Mouse (Mus musculus): Measurements from ENCODE around the gene Sipa1.

Gene Sipa1

DNA sequence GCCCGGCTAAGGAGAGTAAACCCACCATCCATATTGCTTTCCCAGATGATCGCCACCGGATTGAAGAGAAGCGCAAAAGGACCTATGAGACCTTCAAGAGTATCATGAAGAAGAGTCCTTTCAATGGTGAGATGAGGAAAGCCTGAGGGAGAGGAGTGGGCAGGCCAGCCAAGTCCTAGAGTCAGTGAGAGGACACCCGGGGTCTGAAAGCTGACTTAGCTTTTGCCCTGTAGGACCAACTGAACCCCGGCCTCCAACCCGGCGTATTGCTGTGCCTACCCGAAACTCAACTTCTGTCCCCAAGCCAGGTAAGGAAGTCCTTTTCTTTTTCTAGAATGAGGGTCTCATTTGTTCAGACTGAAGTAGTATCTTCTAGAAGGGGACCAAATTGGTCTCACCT lies 18.2 kb downstream of the Sipa1 start:
- DNase-seq (ENCODE audit: low spot score in 2 of 2), result no peak

DNA sequence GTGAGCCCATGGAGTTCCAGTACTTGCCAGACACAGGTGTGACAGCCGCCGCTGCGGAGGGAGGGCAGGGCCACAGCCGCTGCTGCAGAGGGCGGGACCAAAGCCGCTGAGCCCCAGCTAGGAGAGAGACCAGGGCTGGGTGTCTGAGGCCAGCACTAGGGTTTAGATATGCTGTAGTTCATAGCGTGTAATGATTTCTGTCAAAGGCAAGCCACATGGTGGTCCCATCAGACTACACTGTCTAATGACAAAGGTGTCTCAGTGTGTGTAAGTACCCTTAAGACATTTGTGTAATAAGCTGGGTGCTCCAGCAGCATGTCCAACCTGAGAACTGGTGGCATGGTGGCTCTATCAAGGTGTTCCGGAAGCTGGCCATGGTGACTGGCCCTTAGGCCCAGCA lies 21.9 kb downstream of the Sipa1 start:
- no peak for DNase-seq (ENCODE audit: low spot score in 2 of 2)

DNA sequence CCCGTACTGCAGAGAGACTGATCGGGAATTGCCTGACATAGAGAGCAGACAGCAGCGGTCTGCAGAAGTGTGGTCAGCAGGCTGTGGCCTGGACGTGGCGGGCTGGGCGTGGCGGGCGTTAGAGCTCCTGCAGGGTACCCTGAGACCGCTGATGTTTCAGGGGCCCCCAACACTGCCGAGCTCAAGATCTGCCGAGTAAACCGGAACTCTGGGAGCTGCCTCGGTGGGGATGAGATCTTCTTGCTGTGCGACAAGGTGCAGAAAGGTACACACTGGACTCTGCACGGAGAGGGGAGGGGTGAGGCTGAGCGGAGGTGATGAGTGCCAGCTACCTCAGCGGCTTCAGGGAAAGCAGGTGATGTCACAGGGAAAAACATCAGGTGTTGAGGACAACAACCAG lies 22.5 kb downstream of the Sipa1 start:
- DNase-seq (ENCODE audit: low spot score in 2 of 2), result no peak

DNA sequence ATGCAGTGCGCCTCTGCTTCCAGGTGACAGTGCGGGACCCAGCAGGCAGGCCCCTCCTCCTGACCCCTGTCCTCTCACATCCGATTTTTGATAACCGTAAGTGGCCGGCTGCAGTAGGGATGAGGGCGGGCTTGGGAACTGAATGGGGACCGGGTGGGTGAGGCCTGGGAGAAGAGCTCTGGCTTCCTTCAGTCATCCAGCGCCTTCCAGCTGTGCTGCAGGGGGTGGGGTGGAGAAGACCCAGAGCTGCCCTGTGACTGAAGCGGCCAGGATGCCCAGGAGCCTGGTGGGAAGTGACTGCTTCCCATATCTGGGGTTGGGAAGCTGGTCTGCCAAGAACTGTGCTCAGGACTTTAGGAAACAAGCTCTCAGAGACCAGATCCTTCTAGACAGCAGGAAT lies 23.2 kb downstream of the Sipa1 start:
- DNase-seq (ENCODE audit: low spot score in 2 of 2), result no peak

DNA sequence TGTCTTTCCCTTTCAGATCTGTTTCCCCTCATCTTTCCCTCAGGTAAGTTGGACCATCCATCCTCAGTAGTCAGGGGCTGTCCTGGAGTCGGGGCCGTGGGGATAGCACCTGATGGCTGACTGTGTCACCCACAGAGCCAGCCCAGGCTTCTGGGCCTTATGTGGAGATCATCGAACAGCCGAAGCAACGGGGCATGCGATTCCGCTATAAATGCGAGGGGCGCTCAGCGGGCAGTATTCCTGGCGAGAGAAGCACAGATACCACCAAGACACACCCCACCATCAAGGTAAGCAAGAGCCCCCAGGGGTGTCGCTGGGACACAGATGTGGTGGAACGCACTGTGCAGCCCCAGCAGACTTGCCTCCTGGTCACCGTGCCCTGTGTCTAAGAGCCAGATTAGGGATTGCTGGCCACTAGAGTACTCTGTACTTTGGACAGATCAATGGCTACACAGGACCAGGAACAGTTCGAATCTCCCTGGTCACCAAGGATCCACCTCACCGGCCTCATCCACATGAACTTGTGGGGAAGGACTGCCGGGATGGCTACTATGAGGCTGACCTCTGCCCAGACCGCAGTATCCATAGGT lies 25.0 kb downstream of the Sipa1 start:
- no peak for DNase-seq (ENCODE audit: low spot score in 2 of 2)

DNA sequence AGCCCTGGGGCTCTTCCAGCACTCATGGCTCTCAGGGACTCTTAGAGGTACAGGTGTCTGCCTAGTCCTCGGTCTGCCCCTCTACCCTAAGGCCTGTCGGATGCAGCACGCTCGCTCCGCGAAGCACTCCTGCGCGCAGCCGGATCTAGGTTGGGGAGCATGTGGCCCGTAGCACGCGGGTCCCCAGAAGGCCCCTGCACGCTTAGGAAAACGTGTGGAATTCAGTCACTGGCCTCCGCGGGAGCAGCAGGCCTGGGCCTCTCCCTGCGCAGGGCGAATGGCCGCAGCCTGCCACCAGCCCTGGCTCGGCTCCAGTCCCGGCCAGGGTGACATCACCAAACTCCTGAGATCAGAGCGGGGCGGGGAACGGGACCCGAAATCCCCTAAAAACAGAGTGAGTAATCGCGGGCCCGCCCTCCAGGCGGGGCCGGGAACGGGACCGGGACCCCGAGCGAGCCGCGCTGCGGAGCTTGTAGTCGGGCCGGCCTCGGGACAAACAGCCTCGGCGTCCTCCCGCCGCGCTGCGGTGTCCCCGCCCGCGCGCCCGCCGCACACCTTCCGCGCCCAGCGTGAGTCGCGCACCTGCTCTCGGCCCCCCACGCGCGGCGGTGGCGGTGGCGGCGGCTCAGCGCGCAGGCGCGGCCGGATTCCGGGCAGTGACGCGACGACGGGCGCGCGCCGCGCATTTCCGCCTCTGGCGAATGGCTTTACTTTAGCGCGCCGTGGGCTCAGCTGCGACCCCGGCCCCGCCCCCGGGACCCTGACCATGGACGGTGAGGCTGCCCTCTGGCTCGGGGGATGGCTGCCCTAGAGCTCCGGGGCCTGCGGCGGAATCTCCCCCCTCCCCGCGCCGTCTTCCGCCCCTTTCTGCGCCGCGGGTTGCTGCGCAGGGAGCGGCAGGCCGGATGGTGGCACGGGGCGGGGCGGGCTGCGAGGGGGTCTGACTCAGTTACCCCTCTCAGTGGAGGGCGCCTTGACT lies 26.1 kb downstream of the Sipa1 start, which contains the start of gene Rela:
Gene Rela, plus strand, starts transcription at position 415 of the 979 bp plus-strand sequence.
- peak; percentile 90 to 92 for DNase-seq (ENCODE audit: low spot score in 2 of 2)

DNA sequence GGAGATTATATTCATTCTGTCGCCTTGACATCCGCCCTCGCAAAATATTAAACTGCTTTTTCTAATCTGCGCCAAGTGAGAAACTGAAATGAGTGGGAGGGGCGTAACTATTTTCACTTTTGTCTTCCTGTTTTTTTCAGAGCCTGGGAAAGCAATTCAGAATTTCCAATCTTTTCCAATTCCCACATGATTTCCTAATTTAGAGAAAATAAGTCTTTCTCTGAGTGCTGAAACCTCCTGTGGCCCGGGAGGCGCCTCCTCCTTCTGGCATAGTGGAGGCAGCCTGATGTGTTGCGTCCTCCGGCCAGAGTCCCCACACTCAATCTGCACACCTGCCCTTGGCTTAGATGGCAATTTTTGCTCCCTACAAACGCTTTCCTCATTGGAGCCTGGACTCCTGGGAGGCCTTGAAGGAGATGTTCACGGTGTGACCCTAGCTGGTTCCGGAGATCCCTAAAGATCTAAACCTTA lies 26.9 kb downstream of the Sipa1 start:
- DNase-seq (ENCODE audit: low spot score in 2 of 2), result peak in 1 of 2 experiments; percentile 51

DNA sequence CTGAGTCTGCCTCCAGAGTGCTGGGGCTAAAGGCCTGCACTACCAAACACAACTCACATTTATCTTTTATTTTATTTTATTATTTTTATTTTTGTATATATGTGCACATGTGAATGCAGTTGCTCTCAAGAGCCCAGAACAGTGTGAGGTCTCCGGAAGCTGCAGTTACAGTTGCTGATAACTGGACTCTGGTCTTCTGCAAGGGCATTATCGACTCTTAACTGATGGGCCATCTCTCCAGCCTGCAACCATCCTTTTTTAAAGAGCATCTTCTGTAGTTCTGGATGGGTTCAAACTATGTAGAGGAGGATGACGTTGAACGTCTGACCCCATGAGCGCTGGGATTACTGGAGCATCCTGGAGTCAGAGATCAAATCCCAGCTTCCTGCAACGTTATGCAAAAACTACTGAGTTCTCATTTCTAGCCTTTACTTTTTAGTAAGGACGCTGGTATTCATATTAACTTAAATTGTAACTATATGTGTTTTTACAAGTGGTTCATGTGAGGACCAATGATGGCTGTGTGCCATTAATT lies 27.4 kb downstream of the Sipa1 start:
- no peak for DNase-seq (ENCODE audit: low spot score in 2 of 2)

DNA sequence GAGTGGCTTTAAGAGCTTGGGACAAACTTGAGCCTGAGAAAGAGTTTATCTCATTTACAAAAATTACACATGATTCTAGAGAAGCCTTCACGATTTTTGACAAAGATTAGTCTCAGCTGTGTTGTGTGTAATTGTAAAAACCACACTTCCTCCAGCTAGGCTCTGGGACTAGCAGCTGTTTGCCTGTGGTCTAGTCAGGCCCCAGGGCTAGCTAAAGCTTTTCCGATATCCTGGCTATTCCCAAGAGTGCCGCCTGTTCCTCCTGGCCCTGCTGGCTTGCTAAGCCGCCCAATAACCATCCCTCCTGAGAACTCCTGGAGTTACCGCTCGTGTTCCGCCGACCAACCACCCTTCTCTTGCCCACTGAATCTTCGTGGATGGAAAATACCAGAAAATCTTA lies 31.4 kb downstream of the Sipa1 start:
- no peak for DNase-seq (ENCODE audit: low spot score in 2 of 2)

DNA sequence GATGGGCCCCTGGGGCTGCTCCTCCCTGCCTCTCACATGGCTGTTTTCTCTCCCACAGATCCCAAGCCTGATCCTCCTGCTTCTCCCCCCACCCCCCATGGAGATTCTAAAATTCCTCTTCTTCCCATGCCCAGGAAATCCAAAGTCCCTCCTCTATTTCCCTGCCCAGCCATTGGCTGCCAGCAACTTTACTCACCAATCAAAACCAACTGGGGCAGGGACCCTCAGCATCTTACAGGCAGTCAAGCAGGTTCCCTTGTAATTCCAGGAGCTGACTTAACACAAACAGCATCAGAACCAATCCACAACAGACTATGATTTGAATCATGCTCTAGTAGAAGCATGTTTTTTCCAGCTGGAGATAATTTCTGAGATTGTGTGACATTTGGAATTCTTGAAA lies 33.6 kb downstream of the Sipa1 start:
- DNase-seq (ENCODE audit: low spot score in 2 of 2), result no peak

DNA sequence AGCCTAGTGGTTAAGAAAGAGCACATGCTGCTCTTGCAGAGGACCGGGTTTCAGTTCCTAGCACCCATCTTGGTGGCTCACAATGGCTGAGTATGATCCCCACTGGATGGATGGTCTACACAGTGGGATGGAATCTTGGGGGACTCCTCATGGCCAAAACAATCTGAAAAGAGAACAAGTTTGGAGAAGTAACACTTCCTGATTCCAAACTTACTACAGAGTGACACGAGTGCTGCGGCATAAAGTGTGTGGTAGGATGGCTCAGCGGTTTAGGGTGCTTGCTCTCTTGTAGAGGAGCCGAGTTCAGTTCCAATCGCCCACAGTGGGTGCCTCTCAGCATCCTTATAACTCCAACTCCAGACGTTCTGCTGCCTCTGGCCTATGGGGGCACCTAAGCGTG lies 38.2 kb downstream of the Sipa1 start:
- DNase-seq (ENCODE audit: low spot score in 2 of 2), result no peak

DNA sequence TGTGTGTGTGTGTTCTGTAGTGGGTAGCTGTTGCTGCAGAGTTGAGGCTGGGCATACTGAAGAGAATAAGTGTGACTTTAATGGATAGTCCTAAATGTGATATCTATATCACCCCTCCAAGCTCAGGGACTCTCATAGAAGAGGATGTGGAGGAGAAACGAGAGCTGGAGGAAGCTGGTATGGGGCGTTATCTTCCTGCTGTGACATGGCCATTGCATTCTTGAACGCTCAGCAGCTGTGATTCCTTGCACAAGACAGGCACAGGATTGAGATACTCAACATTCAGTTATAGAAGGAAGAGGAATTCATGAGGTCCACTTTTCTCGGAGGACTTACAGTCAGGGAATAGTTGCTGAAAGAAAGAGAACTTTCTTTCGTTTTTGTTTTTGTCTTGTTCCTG lies 41.6 kb downstream of the Sipa1 start:
- no peak for DNase-seq (ENCODE audit: low spot score in 2 of 2)

DNA sequence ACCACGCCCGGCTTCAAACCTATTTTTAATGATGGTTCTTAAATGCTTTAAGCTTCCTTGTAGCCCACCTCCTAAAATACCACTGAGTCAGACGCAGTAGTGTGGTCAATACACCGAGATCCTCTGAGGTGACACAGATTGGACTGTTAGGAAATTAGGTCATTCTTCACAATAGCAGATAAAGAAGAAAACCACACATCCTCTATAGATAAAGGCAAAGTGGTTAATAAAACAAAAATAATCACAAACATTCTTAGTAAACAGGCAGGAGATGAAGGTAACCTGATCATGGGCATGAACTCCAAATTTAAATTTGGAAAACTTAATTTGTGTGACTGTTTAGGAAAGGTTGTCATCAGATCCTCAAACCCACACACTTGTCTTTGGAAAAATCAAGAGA lies 43.5 kb downstream of the Sipa1 start:
- DNase-seq (ENCODE audit: low spot score in 2 of 2), result no peak

DNA sequence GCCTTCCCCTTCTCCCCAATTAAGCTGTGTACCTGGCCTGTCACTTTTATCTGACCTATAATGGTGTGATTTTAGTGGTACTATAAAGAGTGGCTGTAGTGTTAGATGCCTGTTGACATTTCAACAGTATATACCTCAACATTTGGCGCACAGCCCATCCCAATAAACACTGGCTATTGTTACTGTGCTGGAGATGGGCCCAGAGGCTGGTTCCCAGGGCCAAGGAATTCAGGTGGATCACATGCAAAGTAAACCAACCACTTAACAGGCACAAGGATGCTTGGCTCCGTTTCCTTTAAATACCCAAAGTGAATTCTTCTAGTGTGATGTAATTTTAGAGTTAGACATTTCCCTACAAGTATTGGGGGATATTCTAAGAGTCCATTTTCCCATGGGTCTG lies 48.6 kb downstream of the Sipa1 start:
- DNase-seq (ENCODE audit: low spot score in 2 of 2), result no peak

DNA sequence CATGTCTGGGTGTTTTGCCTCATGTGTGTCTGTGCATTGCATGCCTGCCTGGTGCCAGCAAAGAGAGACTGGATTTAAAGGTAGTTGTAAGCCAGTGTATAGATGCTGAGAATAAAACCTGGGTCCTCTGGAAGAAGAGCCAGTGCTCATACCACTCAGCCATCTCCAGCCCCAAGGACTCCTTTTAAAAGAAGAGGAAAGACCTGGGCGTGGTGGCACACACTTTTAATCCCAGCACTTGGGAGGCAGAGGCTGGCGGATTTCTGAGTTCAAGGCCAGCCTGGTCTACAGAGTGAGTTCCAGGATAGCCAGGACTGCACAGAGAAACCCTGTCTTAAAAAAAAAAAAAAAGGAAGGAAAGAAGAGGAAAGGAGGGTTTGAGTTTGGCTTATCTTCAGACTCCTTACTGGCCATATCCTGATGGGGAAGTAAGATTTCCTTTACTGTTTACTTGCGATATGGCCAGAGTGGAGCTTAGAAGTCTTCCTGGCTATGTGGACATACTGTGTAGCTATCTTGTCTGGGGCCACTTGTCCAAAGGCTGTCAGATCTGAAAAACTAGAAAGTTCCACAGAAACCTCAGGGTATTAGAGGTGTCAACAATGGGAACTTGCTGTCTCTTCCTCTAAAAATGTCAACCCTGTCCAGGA lies 50.6 kb downstream of the Sipa1 start:
- no peak for DNase-seq (ENCODE audit: low spot score in 2 of 2)

DNA sequence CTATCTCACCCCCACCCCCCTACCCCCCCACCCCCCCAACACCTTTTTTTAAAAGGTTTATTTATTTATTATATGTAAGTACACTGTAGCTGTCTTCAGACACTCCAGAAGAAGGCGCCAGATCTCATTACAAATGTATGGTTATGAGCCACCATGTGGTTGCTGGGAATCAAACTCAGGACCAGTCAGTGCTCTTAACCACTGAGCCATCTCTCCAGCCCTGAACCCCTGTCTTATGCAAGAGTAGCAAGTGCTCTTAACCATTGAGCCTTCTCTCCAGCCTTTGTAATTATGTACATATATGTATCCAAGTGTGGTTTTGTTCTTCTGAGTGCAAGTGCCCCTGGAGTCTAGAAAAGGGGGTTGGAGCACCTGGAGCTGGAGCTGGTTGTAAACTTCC lies 51.5 kb downstream of the Sipa1 start:
- no peak for DNase-seq (ENCODE audit: low spot score in 2 of 2)

DNA sequence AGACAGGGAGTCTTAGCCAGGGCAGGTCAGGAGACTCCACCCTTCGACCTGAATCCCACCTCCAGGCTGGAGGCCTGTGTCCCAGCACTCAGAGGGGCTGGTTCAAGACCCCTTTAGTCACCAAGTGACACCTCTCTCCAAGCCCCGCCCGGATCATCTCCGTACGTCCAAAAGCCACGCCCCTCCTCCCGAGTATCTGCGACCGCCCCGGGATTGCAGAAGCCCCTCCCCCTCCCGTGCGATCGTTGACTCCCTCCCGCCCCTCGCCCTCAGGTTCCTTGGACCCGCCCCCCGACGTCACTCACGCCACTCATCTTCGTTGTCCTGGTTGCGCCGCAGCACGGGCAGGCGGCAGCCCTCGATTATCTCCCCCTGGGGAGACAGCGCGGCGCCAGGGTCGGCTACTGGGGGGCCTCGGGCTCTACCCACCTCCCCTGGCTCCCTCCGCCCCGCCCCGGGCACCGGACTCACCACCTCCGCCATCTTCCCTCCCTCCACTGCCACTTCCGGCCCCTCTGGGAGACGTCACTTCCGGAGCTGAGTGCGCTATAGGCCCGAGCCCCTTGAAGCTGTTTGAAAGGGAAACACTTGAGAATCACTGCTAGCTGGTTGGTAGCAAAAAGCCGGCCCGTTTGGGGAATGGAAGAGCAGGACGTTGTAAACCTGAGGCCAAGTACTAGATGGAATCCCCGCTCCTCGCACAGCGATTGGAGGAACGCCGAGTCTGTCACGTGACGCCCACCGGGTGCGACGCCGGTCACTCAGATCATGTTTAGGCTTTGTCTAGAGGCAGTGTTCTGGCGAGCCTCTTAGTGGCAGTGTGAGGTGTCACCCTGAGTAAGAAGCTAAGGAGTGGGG lies 53.7 kb downstream of the Sipa1 start, which contains the start of gene Kat5:
Gene Kat5, minus strand, starts transcription at position 691 of the 858 bp plus-strand sequence.
- peak; percentile 95 to 97 for DNase-seq (ENCODE audit: low spot score in 2 of 2)

DNA sequence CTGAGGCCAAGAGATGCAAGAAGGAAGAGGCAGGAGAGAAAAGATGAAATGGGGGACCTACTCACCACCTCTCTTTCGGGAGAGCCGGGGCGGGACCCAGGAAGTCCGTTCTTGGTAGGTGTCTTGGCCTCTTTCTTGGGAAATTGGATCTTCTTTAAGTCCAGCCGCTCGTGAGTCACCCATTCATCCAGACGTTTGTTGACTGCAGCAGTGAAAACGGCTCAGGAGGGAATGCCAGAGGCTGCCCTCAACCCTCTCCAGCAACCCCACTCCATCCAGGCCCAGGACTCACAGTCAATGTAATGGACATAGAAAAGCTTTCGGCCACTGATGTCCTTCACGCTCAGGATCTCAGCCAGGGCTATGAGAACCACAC lies 54.3 kb downstream of the Sipa1 start:
- DNase-seq (ENCODE audit: low spot score in 2 of 2), result no peak

DNA sequence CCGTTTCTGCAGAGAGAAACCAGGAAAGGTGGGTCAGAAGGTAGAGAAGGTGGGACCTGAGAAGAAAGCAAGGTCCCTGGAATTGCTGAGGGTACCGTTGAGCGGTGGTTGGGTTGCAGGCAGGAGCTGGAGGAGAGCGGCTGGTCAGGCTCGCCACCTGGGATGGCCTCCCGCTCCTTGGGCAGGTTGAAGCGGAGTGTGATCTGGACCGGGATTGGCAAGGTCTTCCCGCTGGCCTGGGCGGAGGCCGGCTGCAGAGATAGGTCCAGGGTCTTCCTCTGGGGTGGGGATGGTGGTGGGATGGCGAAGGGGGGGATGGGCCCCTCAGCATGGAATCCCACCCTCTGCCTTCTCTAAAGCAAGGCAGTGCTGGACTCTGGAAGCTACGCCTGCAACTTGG lies 54.8 kb downstream of the Sipa1 start:
- DNase-seq (ENCODE audit: low spot score in 2 of 2), result no peak

DNA sequence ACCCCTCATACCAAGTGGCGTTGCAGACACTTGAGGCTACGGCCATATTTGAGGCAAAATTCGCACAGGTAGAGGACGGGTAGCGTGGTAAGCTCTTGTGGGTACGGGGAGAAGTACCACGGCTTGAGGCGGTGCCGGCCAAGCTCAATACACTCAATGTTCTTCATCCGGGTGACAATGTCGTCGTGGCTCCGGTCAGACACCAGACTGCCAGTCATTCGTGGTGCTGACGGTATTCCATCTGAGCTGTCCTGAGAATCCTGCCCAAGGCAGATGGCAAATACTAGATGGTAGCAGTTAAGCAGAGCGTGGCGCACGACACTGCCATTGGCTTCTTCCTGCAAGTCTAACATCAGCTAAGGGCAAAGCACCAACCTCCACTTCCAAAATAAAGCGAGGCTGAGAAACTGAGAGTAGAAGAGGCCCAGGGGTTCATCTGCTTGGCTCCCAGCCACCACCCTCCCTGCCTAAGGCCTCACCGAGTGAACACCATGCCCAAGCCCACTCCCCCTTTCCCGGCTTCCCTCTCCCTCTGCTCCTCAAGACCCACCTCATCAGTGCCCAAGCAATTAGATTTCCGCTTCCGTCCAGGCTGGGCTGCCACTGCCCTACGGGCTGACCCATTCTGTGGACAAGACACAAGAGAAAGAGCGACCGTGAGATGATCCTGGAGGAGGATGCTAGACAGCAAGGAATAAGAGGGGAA lies 55.6 kb downstream of the Sipa1 start:
- no peak for DNase-seq (ENCODE audit: low spot score in 2 of 2)

DNA sequence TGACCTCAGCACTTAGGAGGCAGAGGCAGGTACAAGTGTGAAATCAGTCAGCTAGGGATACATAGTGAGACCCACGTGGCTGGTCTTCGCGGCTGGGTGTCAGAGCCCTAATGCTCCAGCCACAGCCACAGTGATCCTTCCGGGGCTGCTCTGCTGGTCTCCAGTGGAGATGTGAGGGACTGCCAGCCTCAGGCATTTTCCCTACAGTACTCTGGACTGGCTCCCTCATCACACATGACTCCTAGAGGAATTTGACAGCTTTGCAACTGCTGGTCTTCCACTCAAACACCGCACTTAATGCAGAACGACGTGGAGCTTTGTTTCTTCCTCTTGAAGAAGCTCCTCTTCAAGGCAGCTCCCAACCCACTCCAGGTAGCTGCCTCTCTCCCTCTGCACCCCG lies 57.3 kb downstream of the Sipa1 start:
- no peak for DNase-seq (ENCODE audit: low spot score in 2 of 2)

Measured in frontal cortex, postnatal 36 days (tissue).